Mouse (Mus musculus) B cell, adult 62 days (primary cell): ENCODE measurements around the gene Dus4l. TPM values are rescaled to one million over a fixed set of nuclear protein-coding genes. Genes with fewer than 3 reads are reported as not detected.

Experiments used
- total RNA-seq: library from RNA; stranded (reverse); gene quantifications from 4 replicates; pipeline ENCODE4 v1.2.4, GENCODE M21; 2023

Dus4l gene
- total RNA-seq, result 11.8 to 22.2 TPM (median 14.0 TPM) in 4 replicates

GRCm38 (mm10) chr12:31654197-31654964 lies at the start of gene Dus4l, which contains the start of gene Cog5:
TSS of gene Dus4l (minus strand) at chr12:31654826.
TSS of gene Cog5 (plus strand) at chr12:31654869.

DNA sequence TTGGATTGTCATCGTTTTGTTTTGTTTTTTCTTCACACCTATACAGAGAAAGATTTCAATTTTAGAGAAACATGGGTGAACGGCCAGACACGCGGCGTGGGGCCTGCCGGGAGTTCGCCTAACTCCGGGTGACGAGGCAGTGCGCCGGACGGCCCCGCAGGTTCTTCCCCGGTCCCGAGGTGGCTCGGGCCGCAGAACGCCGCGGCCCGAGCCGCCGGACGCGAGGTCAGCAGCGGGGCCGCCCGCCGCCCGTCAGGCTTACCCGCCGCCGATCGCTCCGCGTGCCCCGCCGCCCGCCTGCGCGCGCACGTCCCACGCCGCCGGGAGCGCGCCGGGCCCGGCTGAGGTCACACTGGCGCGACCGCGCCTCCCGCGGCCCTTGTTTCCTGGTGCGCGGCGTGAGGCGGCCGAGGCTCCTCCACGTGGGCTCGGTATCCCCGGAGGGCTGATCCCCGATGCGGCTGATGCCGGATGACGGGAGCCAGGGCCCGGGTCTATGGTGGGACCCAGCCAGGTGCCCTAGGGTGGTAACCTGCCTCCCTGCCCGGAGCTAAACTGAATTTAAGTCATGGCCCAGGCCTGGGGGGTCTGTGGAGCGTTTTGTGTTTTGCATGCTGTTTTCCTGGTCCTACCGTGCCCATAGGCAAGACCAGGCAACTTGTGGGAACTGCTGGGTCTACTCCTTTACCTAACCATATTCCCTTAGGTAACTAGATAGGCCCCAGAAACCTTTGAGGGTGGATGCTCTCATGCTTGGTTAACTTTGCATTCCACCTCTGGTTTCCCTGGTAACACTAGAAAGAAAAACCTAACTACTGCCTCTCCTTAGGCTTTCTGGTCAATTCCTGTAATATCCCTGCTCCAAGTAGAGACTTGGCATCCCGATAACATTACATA lies 20.0 kb downstream of the Dus4l start, which contains the start of gene Bcap29:
Bcap29 (minus strand) TSS at position 316 of the 897 bp plus-strand sequence.

Other genes with a start within 250 kb of the Dus4l start
- 29.7 to 35.2 TPM (median 33.7 TPM) in 4 replicates for gene Cbll1, start 155.2 kb downstream of the Dus4l start, total RNA-seq
- not detected in 4 replicates for gene Slc26a4, start 94.9 kb downstream of the Dus4l start, total RNA-seq
- 28.1 to 38.1 TPM (median 31.8 TPM) in 4 replicates for gene Bcap29, start 20.2 kb downstream of the Dus4l start, total RNA-seq
- 54.3 to 67.8 TPM (median 62.6 TPM) in 4 replicates for gene Cog5, start within 50 bp of the Dus4l start, total RNA-seq
- not detected in 4 replicates for gene Gpr22, start 59.1 kb upstream of the Dus4l start, total RNA-seq